Mouse (Mus musculus) left cerebral cortex, adult 18-20 months (tissue): ENCODE data around the gene Frem2. TPM values are rescaled to one million over a fixed set of nuclear protein-coding genes. Genes with fewer than 3 reads are reported as not detected.

Experiments
- DNase-seq, 2 experiments: peaks; one replicate each; pipeline ENCODE4 v3.0.0; 2021 to 2022; ENCODE audit warnings: low spot score in 2 of 2, mixed read lengths in 1 of 2
- long read RNA-seq, 2 experiments: library from polyadenylated mRNA; stranded (forward); transcript quantifications; one replicate each; pipeline ENCODE4 v2.0.0; 2021
- total RNA-seq, 2 experiments: library from RNA; stranded (reverse); gene quantifications; 2 replicates each; pipeline ENCODE4 v1.2.3; 2021

Gene Frem2
- total RNA-seq: 1 to 10 TPM; 2.1 TPM
- long read RNA-seq, experiment 1: 0 reads
- long read RNA-seq, experiment 2: 0 reads

GRCm38 (mm10) chr3:53656878-53657561 is at the start of gene Frem2:
Gene Frem2 (minus strand): TSS chr3:53657355.
- peak; percentile 21 to 27 for DNase-seq

- no peak for DNase-seq
Measured at GRCm38 (mm10) chr3:53705992-53706495, 48.9 kb upstream of the Frem2 start.

DNA sequence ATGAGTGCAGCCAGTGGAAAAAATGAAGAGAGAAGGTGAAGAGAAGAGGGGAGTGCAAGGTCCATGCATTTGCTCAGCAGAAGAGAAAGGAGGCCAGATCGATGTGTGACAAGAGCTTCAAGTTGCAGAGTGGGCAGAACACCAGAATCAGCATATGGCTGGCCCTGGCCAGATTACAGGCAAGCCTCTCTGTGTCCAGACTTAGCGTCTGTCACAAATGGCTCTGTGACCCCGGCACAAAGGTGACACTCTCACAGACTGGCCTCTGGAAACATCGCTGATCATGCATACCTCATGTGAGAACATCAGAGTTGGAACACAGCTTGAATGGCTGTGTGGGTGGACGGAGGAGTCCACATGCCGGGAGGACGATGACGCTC is 46.0 kb upstream of the Frem2 start:
- DNase-seq: peak in 1 of 2 experiments; percentile 2

GRCm38 (mm10) chr3:53702421-53703125 is 45.4 kb upstream of the Frem2 start:
- no peak for DNase-seq

DNA sequence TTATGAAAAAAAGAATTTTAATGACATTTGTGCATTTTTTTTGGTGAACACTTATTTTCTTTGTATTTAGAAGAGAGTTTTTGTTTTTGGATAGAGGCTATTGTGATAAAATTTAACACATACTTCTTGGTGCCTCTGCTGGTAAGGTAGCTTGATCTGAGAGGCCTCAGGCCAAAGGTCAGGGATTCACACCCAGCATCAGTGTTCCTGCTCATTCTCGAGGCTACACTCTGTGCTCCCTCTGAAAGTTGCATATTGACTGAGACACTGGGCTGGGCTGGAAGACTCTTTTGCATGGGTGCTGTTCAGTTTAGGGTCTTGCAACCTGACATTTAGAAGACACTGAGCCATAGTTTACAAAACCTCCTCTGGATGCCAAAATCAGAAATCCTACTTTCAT is 44.8 kb upstream of the Frem2 start:
- DNase-seq: no peak

DNA sequence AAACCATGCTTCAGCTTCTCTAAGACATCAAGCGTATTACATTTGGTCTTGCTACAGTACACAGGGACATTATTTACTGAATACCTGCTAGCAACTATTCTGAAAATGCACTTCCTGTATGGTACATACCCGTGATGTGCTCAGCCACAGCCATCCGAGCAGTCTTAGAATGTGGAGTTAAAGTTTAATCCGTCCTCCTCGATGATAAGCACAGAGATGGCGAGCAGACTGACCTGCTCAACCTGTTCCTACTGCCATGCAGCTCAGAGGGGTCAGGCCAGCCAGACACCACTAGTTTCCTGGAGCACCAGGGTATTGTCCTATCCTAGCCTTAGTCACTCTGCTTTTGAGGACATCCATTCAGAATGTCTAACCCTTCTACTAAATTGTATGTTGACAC is 30.6 kb upstream of the Frem2 start:
- no peak for DNase-seq

GRCm38 (mm10) chr3:53682244-53682643 is 25.1 kb upstream of the Frem2 start:
- DNase-seq: no peak

DNA sequence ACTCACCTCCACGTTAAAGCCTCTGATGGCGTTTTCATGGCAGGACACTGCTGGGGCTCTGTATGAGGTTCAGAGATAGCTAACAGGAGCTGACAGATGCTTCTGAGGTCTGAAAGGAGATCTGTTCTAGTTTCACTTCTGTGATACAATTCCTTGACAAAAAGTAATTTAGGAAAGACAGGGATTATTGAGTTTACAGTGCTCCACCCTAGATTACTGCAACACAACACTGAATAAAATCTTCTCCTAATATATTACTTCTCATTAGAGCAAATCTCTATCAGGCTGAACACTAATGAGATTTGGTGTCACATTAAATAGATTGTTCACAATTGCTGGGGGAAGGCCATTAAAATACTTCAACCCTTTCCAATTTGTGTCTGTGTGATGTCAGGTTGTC is 23.7 kb upstream of the Frem2 start:
- DNase-seq: no peak

GRCm38 (mm10) chr3:53674225-53674624 is 17.1 kb upstream of the Frem2 start:
- DNase-seq: no peak

GRCm38 (mm10) chr3:53669736-53670135 is 12.6 kb upstream of the Frem2 start:
- DNase-seq: peak in 1 of 2 experiments; percentile 29

DNA sequence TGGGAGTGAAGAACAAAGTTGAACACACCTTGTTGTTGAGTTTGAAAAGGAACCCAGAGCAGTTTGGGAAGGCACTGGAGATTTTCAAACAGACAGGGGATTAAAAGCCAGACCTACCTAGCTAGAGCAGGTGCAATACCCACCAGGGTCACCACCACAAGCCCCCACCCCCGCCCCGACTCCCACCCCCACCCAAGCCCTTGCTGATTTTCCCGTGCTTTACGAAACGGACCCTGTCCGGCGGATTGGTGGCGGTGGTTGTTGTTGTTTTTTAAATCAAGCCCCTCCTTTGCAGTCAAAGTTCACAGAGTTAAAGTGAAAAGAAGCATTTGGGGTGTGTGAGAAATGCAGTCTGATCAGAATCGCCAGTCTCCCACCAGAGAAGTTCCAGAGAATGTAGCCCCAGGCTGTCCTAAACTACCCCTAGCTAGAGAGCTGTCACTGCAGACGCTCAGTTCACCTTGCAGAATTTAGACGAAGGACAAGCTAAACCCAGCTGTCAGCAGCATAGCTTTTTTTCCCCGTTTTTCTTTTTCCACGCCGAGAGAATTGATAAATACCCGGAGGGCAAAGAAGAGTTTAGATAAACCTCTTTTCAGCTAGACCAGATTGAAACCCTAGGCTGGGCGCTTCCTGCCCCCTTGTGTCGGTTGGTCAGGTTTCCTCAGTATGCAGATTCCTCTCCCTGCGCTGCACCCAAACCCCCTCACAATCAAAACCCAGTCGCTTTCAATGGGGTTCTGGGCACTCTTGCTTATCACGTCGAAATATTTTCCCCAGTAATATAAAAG is 784 bp upstream of the Frem2 start:
- peak in 1 of 2 experiments; percentile 18 for DNase-seq

- peak in 1 of 2 experiments; percentile 16 for DNase-seq
Measured at GRCm38 (mm10) chr3:53656328-53656877, 752 bp downstream of the Frem2 start.

- DNase-seq: no peak
Measured at GRCm38 (mm10) chr3:53655343-53655742, 1.8 kb downstream of the Frem2 start.

GRCm38 (mm10) chr3:53650003-53650748 is 7.0 kb downstream of the Frem2 start:
- DNase-seq: no peak

GRCm38 (mm10) chr3:53649425-53649824 is 7.7 kb downstream of the Frem2 start:
- DNase-seq: no peak

DNA sequence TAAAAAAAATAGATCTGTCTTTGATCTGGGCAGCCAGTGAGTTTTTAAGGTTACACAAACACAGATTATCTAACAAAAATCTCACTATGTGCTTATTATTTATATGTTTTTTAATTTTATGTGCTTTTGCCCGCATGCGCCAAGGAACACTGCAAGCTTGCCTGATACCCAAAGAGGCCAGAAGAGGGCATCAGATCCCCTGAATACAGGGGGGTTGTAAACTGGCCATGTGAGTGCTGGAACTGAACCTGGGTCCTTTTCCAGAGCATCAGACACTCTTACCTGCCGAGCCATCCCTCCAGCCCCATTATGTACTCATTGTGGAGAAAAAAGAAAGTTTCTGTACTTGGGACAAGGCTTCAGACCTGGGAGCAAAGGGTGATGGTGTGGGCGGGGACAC is 8.3 kb downstream of the Frem2 start:
- DNase-seq: no peak

- no peak for DNase-seq
Measured at GRCm38 (mm10) chr3:53635948-53636347, 21.2 kb downstream of the Frem2 start.

- no peak for DNase-seq
Measured at GRCm38 (mm10) chr3:53631126-53631525, 26.0 kb downstream of the Frem2 start.

DNA sequence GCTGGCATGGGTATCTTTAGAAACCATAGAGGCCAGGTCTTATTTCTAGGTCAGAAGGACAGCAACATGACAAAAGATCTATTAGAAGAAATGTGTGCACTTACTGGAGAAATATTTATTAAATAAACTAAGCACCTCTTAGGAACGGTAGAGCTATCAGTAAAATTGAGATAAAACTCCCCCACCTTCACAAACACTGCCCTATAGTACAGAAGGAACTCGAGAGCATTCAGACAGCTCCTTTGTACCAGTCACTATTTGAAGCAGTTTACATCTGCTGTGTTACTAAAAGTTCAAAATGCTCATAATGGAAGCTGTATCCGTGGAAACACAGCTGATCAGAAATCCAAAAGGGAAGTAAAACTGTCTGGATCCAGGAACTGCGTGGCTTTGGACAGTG is 26.5 kb downstream of the Frem2 start:
- DNase-seq: no peak

DNA sequence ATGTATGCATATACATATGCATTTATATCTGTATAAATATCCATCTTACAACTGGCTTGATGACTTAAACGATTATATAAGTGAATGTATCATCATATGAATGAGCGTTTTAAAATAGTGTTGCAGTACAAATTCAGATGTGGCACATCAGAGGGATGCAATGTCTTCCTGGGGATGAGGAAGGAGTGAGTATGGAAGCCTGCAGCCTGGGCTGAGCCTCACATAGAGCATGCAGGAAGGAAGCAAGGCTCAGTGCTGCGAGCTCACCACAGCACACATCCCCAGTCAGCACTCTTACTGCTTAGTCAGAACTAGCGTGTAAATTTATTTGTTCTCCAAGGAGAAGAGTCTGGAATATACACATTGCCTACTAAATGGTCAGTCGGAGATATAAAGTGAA is 27.2 kb downstream of the Frem2 start:
- DNase-seq: no peak

GRCm38 (mm10) chr3:53623222-53623621 is 33.9 kb downstream of the Frem2 start:
- no peak for DNase-seq
